Mouse (Mus musculus) hindbrain, embryonic 10.5 days (tissue): ENCODE measurements around the gene Medag. TPM values are rescaled to one million over a fixed set of nuclear protein-coding genes. Genes with fewer than 3 reads are reported as not detected.
A peak's percentile ranks its signal among the peaks of the same experiment; 100 is the strongest.

Experiments used
- DNase-seq: peaks from one replicate; pipeline ENCODE4 v3.0.0-alpha.2; 2017; ENCODE audit warnings: low spot score
- H3K27ac ChIP-seq: fragments of 300-500 bp; sonication (generic); 2 replicates; pipeline ENCODE4 v1.5.1; 2016; ENCODE audit warnings: mild to moderate bottlenecking, moderate library complexity
- H3K27me3 ChIP-seq: fragments of 300-500 bp; sonication (generic); 2 replicates; pipeline ENCODE4 v1.6.1; 2016; ENCODE audit warnings: mild to moderate bottlenecking; ENCODE audit not compliant: poor library complexity, insufficient read depth, severe bottlenecking
- H3K36me3 ChIP-seq: fragments of 300-500 bp; sonication (generic); 2 replicates; pipeline ENCODE4 v1.6.1; 2016; ENCODE audit warnings: mild to moderate bottlenecking, moderate library complexity
- H3K4me1 ChIP-seq: fragments of 300-500 bp; sonication (generic); replicated peaks from 2 replicates; pipeline ENCODE4 v1.6.1; 2016; ENCODE audit warnings: mild to moderate bottlenecking
- H3K4me3 ChIP-seq: fragments of 300-500 bp; sonication (generic); 2 replicates; pipeline ENCODE4 v1.5.1; 2016; ENCODE audit warnings: mild to moderate bottlenecking, moderate library complexity
- H3K9me3 ChIP-seq: fragments of 300-500 bp; sonication (generic); 2 replicates; pipeline ENCODE4 v1.6.1; 2016; ENCODE audit warnings: mild to moderate bottlenecking, moderate library complexity
- WGBS: fragments of 180-500 bp; shearing (Covaris S2); methylation state at CpG from one replicate; pipeline ENCODE4 v1.1.7; 2016; 5-methylcytosine and 5-hydroxymethylcytosine counted together
- polyA plus RNA-seq: library from polyadenylated mRNA; unstranded; fragments of >200 nt; fragmentation: Nextera tagmentation; extraction: Ambion mirVana; gene quantifications from 2 replicates; pipeline ENCODE4 v1.2.1, GENCODE M21; 2016

Gene Medag
- polyA plus RNA-seq, 1 experiment from 2014 or later, result 0.37 TPM

DNA sequence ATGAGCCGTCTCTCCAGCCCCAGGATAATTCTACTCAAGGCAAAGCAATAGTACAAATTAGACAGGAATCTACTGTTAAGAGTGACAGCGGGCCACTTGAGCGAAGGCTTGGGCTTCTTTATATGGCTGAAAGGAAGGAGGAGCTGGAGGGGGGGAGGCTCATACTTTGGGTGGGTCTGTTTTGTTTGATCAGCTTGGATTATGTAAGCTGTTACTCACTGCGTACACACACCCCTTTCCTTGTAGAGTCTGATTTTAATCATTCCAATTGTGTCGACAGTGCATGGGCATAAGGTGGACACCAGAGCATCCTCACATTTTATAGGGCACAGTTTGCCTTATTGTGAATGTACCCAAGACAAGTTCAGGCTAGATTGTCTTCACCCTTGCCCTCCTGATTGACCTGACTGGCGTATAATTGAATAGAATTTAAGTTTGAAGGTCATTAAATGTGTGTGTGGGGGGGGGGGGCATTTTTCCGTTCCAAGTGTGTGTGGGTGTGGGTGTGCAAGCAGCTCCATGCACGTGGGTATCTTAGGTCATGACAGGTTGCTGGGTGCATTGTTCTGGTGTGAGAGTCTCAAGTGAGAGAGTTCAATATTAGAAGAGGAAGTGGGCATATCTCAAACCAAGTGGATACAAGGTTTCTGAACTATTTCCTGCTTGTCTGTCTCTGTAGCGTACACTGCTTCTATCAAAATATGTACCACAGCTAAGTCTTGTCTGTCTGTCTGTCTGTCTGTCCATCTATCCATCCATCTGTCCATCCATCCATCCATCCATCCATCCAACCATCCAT lies 3.0 kb downstream of the Medag start:
- WGBS, result 83% methylated on average over 9 of the region's 9 CpGs

DNA sequence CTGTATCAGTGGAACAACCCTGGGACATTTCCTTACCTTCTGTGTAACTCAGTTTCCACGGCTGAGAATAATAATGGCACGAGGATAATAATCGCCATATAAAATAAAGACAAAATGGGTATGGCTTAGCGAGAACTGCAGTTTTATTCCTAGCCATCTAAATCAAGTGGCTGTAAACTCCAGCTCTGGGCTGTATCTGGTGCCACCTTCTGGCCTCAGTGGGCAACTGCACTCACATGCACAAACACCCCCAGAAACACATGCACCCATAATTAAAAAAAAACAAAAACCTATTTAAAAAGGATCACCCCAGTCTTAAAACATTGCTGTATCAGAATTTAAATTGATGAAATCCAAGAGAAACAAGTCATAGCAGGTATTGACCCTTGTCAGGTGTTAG lies 5.8 kb downstream of the Medag start:
- 98% methylated on average over 4 of the region's 4 CpGs for WGBS
- no peak for DNase-seq
- Histone ChIP-seq H3K27me3 (peaks cover 15% of the 10 kb centered on the region), H3K36me3 (no peaks in the 10 kb centered on the region), H3K4me3 (no peak overlapping the region), H3K27ac (no peak overlapping the region), H3K4me1 (peaks cover 1% of the 10 kb centered on the region), H3K9me3 (no peaks in the 10 kb centered on the region)

More for the DNA sequence above, 3.0 kb downstream of the Medag start:
- Histone ChIP-seq H3K4me3 (no peak overlapping the region), H3K9me3 (no peaks in the 10 kb centered on the region), H3K27me3 (peaks cover 37% of the 10 kb centered on the region), H3K36me3 (no peaks in the 10 kb centered on the region), H3K4me1 (peaks cover 16% of the 10 kb centered on the region), H3K27ac (no peak overlapping the region)
- no peak for DNase-seq

DNA sequence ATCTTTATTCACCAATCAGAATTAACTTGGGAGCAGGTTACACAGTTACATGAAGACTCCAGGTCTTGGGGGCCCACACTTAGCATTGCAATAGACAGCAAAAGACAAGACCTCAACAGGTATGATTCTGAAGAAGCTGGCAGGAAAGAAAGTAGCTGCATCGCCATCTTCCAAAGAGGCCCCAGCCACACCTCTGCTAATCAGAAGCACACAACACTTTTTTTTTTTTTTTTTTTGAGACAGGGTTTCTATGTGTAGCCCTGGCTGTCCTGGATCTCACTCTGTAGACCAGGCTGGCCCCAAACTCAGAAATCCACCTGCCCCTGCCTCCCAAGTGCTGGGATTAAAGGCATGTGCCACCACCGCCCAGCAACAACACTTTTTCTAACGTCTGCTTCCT lies 15.0 kb downstream of the Medag start:
- 95% methylated on average over 3 of the region's 3 CpGs for WGBS
- H3K4me3 ChIP-seq, result no peak overlapping the region

DNA sequence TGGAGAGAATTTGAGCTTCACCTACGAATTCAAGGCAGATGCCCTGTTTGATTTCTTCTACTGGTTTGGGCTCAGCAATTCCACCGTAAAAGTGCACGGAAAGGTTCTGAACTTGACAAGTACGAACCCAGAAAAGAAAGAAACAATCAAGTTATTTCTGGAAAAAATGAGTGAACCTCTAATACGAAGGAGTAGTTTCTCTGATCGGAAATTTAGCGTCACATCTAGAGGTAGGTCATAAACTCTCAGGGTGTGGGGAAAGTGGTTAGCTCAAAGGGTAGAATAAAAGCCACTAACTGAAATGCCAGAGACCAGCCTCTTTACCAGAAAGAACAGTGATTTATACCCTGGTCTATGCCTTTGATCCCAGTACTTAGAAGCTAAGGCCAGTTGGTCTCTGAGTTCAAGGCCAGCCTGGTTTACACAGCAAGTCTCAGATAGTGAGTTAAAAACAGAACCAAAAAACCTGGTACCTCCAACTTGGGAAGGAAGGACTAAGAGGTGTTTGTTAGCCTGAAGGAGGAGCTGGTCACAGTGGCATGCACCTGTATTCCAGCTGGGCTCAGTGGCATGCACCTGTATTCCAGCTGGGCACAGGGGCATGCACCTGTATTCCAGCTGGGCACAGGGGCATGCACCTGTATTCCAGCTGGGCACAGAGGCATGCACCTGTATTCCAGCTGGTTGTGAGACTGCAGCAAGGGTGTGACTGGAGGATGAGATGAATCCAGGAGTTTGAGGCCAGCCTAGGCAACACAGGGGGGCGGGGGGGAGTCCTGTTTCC lies 15.9 kb downstream of the Medag start:
- DNase-seq, result no peak
- Histone ChIP-seq H3K27me3 (no peaks in the 10 kb centered on the region), H3K9me3 (no peaks in the 10 kb centered on the region), H3K4me3 (no peak overlapping the region), H3K36me3 (no peaks in the 10 kb centered on the region), H3K27ac (peak overlapping the region; percentile 85), H3K4me1 (peaks cover 19% of the 10 kb centered on the region)
- 89% methylated on average over 8 of the region's 8 CpGs for WGBS

More for the DNA sequence above, 15.0 kb downstream of the Medag start:
- Histone ChIP-seq H3K27ac (no peak overlapping the region), H3K4me1 (peaks cover 19% of the 10 kb centered on the region), H3K9me3 (no peaks in the 10 kb centered on the region), H3K36me3 (no peaks in the 10 kb centered on the region), H3K27me3 (no peaks in the 10 kb centered on the region)
- DNase-seq, result no peak

DNA sequence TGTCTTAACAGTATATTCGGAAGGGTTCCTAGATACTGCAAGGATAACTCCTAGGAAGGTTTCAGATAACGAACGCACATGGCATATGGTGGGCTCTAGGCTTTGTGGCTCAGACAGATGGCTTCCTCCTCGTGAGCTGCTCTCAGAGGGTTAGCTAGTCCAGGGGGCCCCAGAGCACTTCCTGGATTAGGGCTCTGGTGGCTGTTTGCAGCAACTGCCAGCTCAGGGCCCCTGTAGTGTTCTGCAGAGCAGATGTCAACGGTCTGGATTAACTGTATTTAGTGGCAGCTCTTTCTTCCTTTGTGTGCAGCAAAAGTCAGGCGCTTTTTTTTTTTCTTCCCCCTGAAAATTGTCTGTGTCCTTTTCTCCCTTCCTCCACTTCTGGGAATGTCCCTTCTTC lies 16.8 kb downstream of the Medag start:
- Histone ChIP-seq H3K4me1 (peaks cover 19% of the 10 kb centered on the region), H3K4me3 (peak overlapping the region; percentile 6; the same call in 1 of the 2 replicates), H3K9me3 (no peaks in the 10 kb centered on the region), H3K27ac (peak overlapping the region; percentile 85), H3K36me3 (no peaks in the 10 kb centered on the region), H3K27me3 (no peaks in the 10 kb centered on the region)
- DNase-seq, result peak; percentile 66
- 16% methylated on average over 6 of the region's 6 CpGs for WGBS

DNA sequence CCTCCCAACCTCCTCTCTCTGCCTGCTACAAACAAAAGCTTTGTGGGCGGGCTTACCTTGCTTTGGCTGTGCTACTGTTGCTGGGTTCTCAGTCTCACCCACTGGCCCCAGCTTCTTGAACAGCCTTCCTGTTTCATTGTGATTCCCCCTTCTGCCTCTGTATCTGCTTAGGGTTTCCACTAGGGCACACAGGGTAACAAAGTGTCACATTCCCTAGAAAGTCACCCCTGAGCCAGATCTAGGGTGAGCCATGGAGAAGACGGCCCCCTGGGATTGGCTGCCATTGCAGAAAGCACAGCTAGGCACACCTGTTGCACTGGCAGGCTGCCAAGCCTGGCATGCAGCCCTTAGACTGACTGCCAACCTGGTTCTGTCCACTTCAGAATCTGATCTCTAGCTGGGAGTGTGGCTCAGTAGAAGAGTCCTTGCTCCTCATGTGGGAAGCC lies 17.3 kb downstream of the Medag start:
- H3K27me3 ChIP-seq, result no peaks in the 10 kb centered on the region
- H3K27ac ChIP-seq, result peak overlapping the region; percentile 85
- WGBS, result 49% methylated on average over 2 of the region's 2 CpGs
- H3K36me3 ChIP-seq, result no peaks in the 10 kb centered on the region
- no peak overlapping the region for H3K4me3 ChIP-seq
- peak; percentile 15 for DNase-seq
- H3K4me1 ChIP-seq, result peaks cover 19% of the 10 kb centered on the region
- no peaks in the 10 kb centered on the region for H3K9me3 ChIP-seq

DNA sequence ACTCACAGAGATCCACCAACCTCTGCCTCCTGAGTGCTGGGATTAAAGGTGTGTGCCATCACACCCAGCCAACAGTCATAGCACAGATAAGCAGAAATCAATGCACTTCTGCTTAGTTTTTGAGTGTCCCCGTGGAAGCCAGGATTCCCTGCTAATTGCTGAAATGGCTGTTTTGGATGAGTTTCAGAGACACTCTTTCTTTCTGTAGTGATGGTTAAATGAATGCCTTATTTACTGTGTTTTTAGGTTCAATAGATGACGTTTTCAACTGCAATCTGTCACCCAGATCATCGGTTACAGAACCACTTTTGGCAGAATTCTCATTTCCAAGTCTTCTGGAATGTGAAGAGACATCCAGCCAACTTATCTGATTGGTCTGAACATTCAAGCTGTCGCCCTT lies 18.0 kb downstream of the Medag start:
- WGBS, result 89% methylated on average over 4 of the region's 4 CpGs
- no peak for DNase-seq
- H3K4me3 ChIP-seq, result no peak overlapping the region
- H3K27me3 ChIP-seq, result no peaks in the 10 kb centered on the region
- no peaks in the 10 kb centered on the region for H3K36me3 ChIP-seq
- H3K27ac ChIP-seq, result peak overlapping the region; percentile 85
- H3K9me3 ChIP-seq, result no peaks in the 10 kb centered on the region
- peaks cover 26% of the 10 kb centered on the region for H3K4me1 ChIP-seq

DNA sequence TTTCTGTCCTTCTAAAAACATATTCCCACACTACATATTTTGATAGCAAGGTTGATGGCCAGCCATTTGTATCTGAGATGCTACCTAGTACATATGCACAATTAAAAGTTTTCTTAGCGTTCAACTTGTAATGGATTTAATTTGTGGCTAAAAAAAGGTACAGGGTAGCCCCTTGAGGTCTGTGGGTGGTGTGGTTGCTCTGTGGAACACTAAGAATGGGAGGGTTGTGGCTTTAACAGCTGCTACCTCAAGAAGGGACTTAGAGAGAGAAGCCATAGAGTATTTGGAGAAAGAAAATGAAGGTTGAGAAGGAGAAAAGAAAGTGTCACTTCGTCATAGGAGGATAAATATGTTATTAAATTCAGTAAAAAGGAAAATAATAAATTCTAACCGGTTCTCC lies 19.4 kb downstream of the Medag start:
- Histone ChIP-seq H3K4me3 (no peak overlapping the region), H3K27me3 (no peaks in the 10 kb centered on the region), H3K9me3 (no peaks in the 10 kb centered on the region), H3K36me3 (no peaks in the 10 kb centered on the region), H3K4me1 (peaks cover 27% of the 10 kb centered on the region), H3K27ac (no peak overlapping the region)
- DNase-seq, result no peak
- WGBS, result 93% methylated on average over 3 of the region's 3 CpGs

DNA sequence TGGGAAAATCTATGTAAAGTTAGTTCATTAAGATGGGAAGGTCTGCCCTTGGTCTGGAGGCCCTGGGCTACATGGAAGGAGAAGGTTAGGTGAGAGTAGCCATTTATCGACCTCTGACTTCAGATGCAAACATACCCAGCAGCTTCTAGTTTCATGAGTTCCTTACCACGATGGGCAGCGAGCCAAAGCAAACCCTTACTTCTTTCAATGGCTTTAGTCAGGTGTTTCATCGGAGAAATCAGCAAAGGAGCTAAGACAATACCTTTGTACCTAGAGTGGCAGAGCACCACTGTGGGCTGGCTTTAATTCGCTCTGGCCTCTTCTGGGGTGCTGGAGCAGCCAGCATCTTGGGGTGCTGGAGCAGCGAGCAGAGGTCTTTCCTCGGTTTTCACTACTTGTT lies 22.1 kb downstream of the Medag start:
- Histone ChIP-seq H3K4me1 (peaks cover 25% of the 10 kb centered on the region), H3K27me3 (no peaks in the 10 kb centered on the region), H3K9me3 (no peaks in the 10 kb centered on the region), H3K27ac (no peak overlapping the region), H3K4me3 (no peak overlapping the region), H3K36me3 (no peaks in the 10 kb centered on the region)
- WGBS, result 71% methylated on average over 7 of the region's 7 CpGs
- DNase-seq, result no peak

DNA sequence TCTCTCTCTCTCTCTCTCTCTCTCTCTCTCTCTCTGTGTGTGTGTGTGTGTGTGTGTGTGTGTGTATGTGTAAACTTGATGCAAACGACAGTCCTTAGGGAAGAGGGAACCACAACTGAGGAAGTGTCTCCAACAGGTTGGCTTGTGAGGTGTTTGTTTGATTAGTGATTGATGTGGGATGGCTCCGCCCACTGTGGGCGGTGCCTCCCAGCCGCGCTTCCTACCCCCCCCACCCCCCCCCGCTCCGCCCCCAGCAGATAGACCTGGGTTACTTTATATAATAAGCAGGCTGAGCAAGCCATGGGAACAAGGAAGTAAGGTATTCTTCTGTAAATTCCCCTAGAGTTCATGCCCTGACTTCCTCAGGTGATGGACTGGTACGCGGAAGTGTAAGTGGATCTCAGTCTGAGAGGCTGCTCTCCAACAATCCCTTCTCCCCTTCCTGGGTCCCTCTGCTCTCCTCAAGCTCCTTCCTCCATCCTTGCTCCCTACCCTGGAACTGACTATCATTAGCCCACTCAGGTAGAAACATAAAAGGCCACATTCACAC lies 22.7 kb downstream of the Medag start:
- H3K4me1 ChIP-seq, result peaks cover 25% of the 10 kb centered on the region
- H3K27ac ChIP-seq, result no peak overlapping the region

DNA sequence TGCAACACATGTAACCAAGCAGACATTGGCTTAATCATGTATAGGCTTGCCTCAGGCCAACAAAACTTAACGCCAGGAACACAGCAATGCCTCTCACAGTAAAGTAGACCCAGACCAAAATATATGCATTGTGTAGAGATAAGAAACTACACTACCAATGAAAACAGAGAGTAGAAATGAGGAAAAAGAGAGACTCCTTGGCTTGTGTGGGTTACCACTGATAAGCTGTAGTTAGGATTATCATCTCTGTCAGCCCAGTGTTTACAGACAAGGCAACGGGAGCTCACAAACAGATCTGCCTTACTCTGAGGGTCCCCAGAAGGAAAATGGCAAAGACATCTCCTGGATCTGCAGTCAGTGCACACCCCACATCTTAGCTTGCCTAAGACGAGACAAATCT lies 25.0 kb downstream of the Medag start:
- WGBS, result 86% methylated on average over 3 of the region's 3 CpGs
- Histone ChIP-seq H3K36me3 (no peaks in the 10 kb centered on the region), H3K4me1 (peaks cover 45% of the 10 kb centered on the region), H3K4me3 (no peak overlapping the region), H3K9me3 (no peaks in the 10 kb centered on the region), H3K27ac (no peak overlapping the region), H3K27me3 (no peaks in the 10 kb centered on the region)
- no peak for DNase-seq

More for the DNA sequence above, 22.7 kb downstream of the Medag start:
- no peaks in the 10 kb centered on the region for H3K27me3 ChIP-seq
- H3K4me3 ChIP-seq, result no peak overlapping the region
- no peak for DNase-seq
- WGBS, result 30% methylated on average over 9 of the region's 9 CpGs
- no peaks in the 10 kb centered on the region for H3K36me3 ChIP-seq
- no peaks in the 10 kb centered on the region for H3K9me3 ChIP-seq

DNA sequence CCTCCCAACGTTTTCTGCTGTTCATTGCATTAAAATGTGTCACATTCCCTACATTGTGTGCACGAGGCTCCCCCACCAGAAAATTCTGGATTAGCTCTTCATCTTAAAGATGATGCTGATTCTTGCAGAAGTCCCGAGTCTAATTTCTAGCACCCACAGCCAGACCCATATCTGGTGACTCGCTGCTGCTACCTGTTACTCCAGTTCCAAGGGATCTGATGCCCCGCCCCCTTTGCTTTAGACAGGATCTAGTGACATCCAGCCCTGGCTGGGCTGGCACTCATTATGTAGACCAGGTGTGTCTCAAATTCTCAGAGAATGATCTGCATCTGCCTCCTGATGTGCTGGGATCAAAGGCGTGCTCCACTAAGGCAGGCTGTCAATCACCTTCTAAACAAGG lies 25.6 kb downstream of the Medag start:
- H3K36me3 ChIP-seq, result no peaks in the 10 kb centered on the region
- no peak for DNase-seq
- H3K4me1 ChIP-seq, result peaks cover 50% of the 10 kb centered on the region
- H3K27me3 ChIP-seq, result no peaks in the 10 kb centered on the region
- no peak overlapping the region for H3K4me3 ChIP-seq
- no peaks in the 10 kb centered on the region for H3K9me3 ChIP-seq
- no peak overlapping the region for H3K27ac ChIP-seq
- WGBS, result 79% methylated on average over 6 of the region's 6 CpGs
